Mouse (Mus musculus) MEL (cell line): Measurements from ENCODE around the gene Gm38392. TPM values are rescaled to one million over a fixed set of nuclear protein-coding genes. Genes with fewer than 3 reads are reported as not detected.

ENCODE experiments used
- DNase-seq: peaks from one replicate; pipeline ENCODE4 v3.0.0; 2011; ENCODE audit warnings: low read depth, low spot score
- H3K27ac ChIP-seq: 2 replicates; pipeline ENCODE4 v1.5.1; 2012; ENCODE audit warnings: low read depth, mild to moderate bottlenecking, control low read depth, low read length, moderate library complexity; ENCODE audit not compliant: control insufficient read depth
- H3K27me3 ChIP-seq, 2 experiments: fragments of 150-350 bp in 1 of 2; sonication (generic) in 1 of 2; 2 replicates each; pipeline ENCODE4 v1.6.1; 2012; ENCODE audit warnings: low read length in 2 of 2, mild to moderate bottlenecking in 2 of 2, improper control_type of control experiment in 1 of 2, moderate library complexity in 1 of 2; ENCODE audit not compliant: insufficient read depth in 2 of 2, control insufficient read depth in 1 of 2
- H3K36me3 ChIP-seq, 2 experiments: 2 replicates each; pipeline ENCODE4 v1.6.1; 2012 to 2014; ENCODE audit warnings: low read length in 2 of 2, improper control_type of control experiment in 1 of 2, inconsistent platforms in 1 of 2, mild to moderate bottlenecking in 1 of 2; ENCODE audit not compliant: insufficient read depth in 2 of 2, control insufficient read depth in 1 of 2
- H3K4me1 ChIP-seq, 2 experiments: fragments of 150-350 bp in 1 of 2; sonication (generic) in 1 of 2; 2 replicates each; pipeline ENCODE4 v1.6.1; 2012; ENCODE audit warnings: low read length in 2 of 2, improper control_type of control experiment in 1 of 2, mild to moderate bottlenecking in 1 of 2; ENCODE audit not compliant: insufficient read depth in 2 of 2, control insufficient read depth in 1 of 2
- H3K4me3 ChIP-seq, 2 experiments: fragments of 150-350 bp in 1 of 2; sonication (generic) in 1 of 2; 2 replicates each; pipeline ENCODE4 v1.5.1; 2012; ENCODE audit warnings: low read depth in 2 of 2, low read length in 2 of 2, mild to moderate bottlenecking in 2 of 2, moderate library complexity in 2 of 2, control low read depth in 1 of 2, improper control_type of control experiment in 1 of 2; ENCODE audit not compliant: control insufficient read depth in 1 of 2, insufficient read depth in 1 of 2
- H3K79me2 ChIP-seq: 2 replicates; pipeline ENCODE4 v1.6.1; 2012; ENCODE audit warnings: mild to moderate bottlenecking, low read length, moderate library complexity; ENCODE audit not compliant: control insufficient read depth, poor library complexity, insufficient read depth
- H3K9ac ChIP-seq: 2 replicates; pipeline ENCODE4 v1.6.1; 2012; ENCODE audit warnings: low read depth, mild to moderate bottlenecking, control low read depth, low read length, moderate library complexity; ENCODE audit not compliant: control insufficient read depth, poor library complexity, severe bottlenecking
- H3K9me3 ChIP-seq: fragments of 150-350 bp; sonication (generic); replicated peaks from 2 replicates; pipeline ENCODE4 v1.6.1; 2012; ENCODE audit warnings: mild to moderate bottlenecking, low read length, improper control_type of control experiment, moderate library complexity; ENCODE audit not compliant: insufficient read depth
- CHD1 ChIP-seq: IDR thresholded peaks from 2 replicates; pipeline ENCODE4 v1.6.1; 2012; ENCODE audit warnings: low read depth, mild to moderate bottlenecking, inconsistent platforms, low read length, improper control_type of control experiment
- CTCF ChIP-seq, 3 experiments: IDR thresholded peaks in 2 of 3; conservative IDR thresholded peaks in 1 of 3; 2 replicates each; pipeline ENCODE4 v1.5.1; 2011 to 2012; ENCODE audit warnings: low read length in 3 of 3, low read depth in 2 of 3, mild to moderate bottlenecking in 2 of 3, improper control_type of control experiment in 1 of 3, inconsistent platforms in 1 of 3, mixed read lengths in 1 of 3, moderate library complexity in 1 of 3; ENCODE audit not compliant: control insufficient read depth in 1 of 3, insufficient read depth in 1 of 3, poor library complexity in 1 of 3, severe bottlenecking in 1 of 3
- E2F4 ChIP-seq: IDR thresholded peaks from 2 replicates; pipeline ENCODE4 v1.6.1; 2011; ENCODE audit warnings: low read depth, low read length, improper control_type of control experiment, borderline replicate concordance
- EP300 ChIP-seq, 2 experiments: IDR thresholded peaks; 2 replicates each; pipeline ENCODE4 v1.6.1; 2011; ENCODE audit warnings: improper control_type of control experiment in 2 of 2, low read length in 2 of 2, low read depth in 1 of 2, mild to moderate bottlenecking in 1 of 2
- ETS1 ChIP-seq: IDR thresholded peaks from 2 replicates; pipeline ENCODE4 v1.6.1; 2012; ENCODE audit warnings: low read depth, mild to moderate bottlenecking, inconsistent platforms, low read length, improper control_type of control experiment, moderate library complexity
- GABPA ChIP-seq: IDR thresholded peaks from 2 replicates; pipeline ENCODE4 v1.6.1; 2012; ENCODE audit warnings: low read depth, mild to moderate bottlenecking, inconsistent platforms, low read length, improper control_type of control experiment, moderate library complexity
- GATA1 ChIP-seq: IDR thresholded peaks from 2 replicates; pipeline ENCODE4 v1.6.1; 2011; ENCODE audit warnings: low read depth, low read length, improper control_type of control experiment
- HCFC1 ChIP-seq: IDR thresholded peaks from 2 replicates; pipeline ENCODE4 v1.6.1; 2012; ENCODE audit warnings: low read depth, mild to moderate bottlenecking, inconsistent platforms, low read length, improper control_type of control experiment, moderate library complexity
- JUND ChIP-seq: IDR thresholded peaks from 2 replicates; pipeline ENCODE4 v1.6.1; 2011; ENCODE audit warnings: low read depth, mild to moderate bottlenecking, improper control_type of control experiment, low read length
- MAFK ChIP-seq: IDR thresholded peaks from 2 replicates; pipeline ENCODE4 v1.6.1; 2011; ENCODE audit warnings: low read depth, mild to moderate bottlenecking, low read length, improper control_type of control experiment, borderline replicate concordance
- MAX ChIP-seq: IDR thresholded peaks from 2 replicates; pipeline ENCODE4 v1.6.1; 2011; ENCODE audit warnings: low read length, improper control_type of control experiment
- MAZ ChIP-seq: IDR thresholded peaks from 2 replicates; pipeline ENCODE4 v1.6.1; 2012; ENCODE audit warnings: low read depth, mild to moderate bottlenecking, inconsistent platforms, low read length, improper control_type of control experiment
- MXI1 ChIP-seq: IDR thresholded peaks from 2 replicates; pipeline ENCODE4 v1.6.1; 2011; ENCODE audit warnings: mild to moderate bottlenecking, low read depth, low read length, improper control_type of control experiment
- MYB ChIP-seq: IDR thresholded peaks from 2 replicates; pipeline ENCODE4 v1.6.1; 2011; ENCODE audit warnings: mild to moderate bottlenecking, low read depth, low read length, improper control_type of control experiment
- MYC ChIP-seq: IDR thresholded peaks from 2 replicates; pipeline ENCODE4 v1.6.1; 2011; ENCODE audit warnings: low read depth, mild to moderate bottlenecking, low read length, improper control_type of control experiment, moderate library complexity
- NELFE ChIP-seq: IDR thresholded peaks from 2 replicates; pipeline ENCODE4 v1.6.1; 2011; ENCODE audit warnings: low read depth, low read length, improper control_type of control experiment
- POLR2AphosphoS2 ChIP-seq: IDR thresholded peaks from 2 replicates; pipeline ENCODE4 v1.6.1; 2011; ENCODE audit warnings: low read length, improper control_type of control experiment
- RCOR1 ChIP-seq: IDR thresholded peaks from 2 replicates; pipeline ENCODE4 v1.6.1; 2012; ENCODE audit warnings: low read depth, mild to moderate bottlenecking, inconsistent platforms, low read length, improper control_type of control experiment
- SIN3A ChIP-seq: IDR thresholded peaks from 2 replicates; pipeline ENCODE4 v1.6.1; 2012; ENCODE audit warnings: low read length, improper control_type of control experiment, inconsistent platforms
- SMC3 ChIP-seq: IDR thresholded peaks from 2 replicates; pipeline ENCODE4 v1.6.1; 2011; ENCODE audit warnings: low read depth, low read length, improper control_type of control experiment
- TAL1 ChIP-seq: IDR thresholded peaks from 2 replicates; pipeline ENCODE4 v1.6.1; 2012; ENCODE audit warnings: mild to moderate bottlenecking, inconsistent platforms, low read length, moderate library complexity, mixed read lengths
- TCF12 ChIP-seq: IDR thresholded peaks from 2 replicates; pipeline ENCODE4 v1.6.1; 2014; ENCODE audit warnings: low read depth, mild to moderate bottlenecking, inconsistent platforms, low read length, improper control_type of control experiment, moderate library complexity
- USF1 ChIP-seq: IDR thresholded peaks from 2 replicates; pipeline ENCODE4 v1.6.1; 2014; ENCODE audit warnings: low read depth, mild to moderate bottlenecking, inconsistent platforms, low read length, improper control_type of control experiment, moderate library complexity
- ZKSCAN1 ChIP-seq: IDR thresholded peaks from 2 replicates; pipeline ENCODE4 v1.6.1; 2012; ENCODE audit warnings: low read depth, mild to moderate bottlenecking, inconsistent platforms, low read length, improper control_type of control experiment, moderate library complexity
- ZNF384 ChIP-seq: IDR thresholded peaks from 2 replicates; pipeline ENCODE4 v1.6.1; 2012; ENCODE audit warnings: low read depth, mild to moderate bottlenecking, inconsistent platforms, low read length, improper control_type of control experiment
- polyA plus RNA-seq, 2 experiments: library from polyadenylated mRNA; stranded (reverse) in 1 of 2; unstranded in 1 of 2; fragments of >175 nt in 1 of 2; fragments of >200 nt in 1 of 2; gene quantifications; 2 replicates each; pipeline versions ENCODE4 v1.2.1 to v1.2.4; 2012; ENCODE audit warnings: low replicate concordance in 2 of 2, low read depth in 1 of 2; ENCODE audit not compliant: insufficient read length in 2 of 2, insufficient read depth in 1 of 2, missing spikeins in 1 of 2
- total RNA-seq: library from RNA; depleted of rRNA; stranded (reverse); fragments of 300-350 nt; gene quantifications from 2 replicates; pipeline ENCODE4 v1.2.3, GENCODE M21; 2012

The Gm38392 gene
- total and polyA plus RNA-seq, 3 experiments: 0.69 to 0.84 TPM; not detected in 1

DNA sequence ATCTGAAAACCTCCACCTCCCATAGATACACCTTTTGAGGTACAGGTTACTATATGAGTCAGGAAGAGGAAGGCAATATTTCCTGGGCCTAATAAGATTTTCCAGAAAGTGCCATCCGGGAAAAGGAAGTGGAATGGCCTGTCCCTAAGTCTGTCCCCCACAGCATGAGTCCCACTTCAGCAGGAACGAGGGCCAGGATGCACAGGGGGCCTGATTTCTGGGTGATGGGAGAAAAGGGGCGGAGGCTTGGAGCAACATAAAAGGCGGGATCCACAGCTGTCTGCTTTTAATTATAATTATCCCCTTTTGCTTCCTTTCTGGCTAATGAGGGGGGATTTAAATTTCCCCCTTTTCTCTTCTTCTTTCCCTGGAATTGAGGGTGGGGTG, 81.8 kb downstream of the Gm38392 start:
- DNase-seq: no peak
- H3K9me3 ChIP-seq: no peaks in the 10 kb centered on the region
- H3K4me1 ChIP-seq: peaks cover 0 to 3% of the 10 kb centered on the region in 2 experiments; a peak in 3 of 4 replicates
- no peak overlapping the region for H3K4me3 ChIP-seq
- no peaks in the 10 kb centered on the region; a peak in 1 of 4 replicates for H3K36me3 ChIP-seq
- H3K79me2 ChIP-seq: no peaks in the 10 kb centered on the region
- TF ChIP-seq MXI1 (no peak), SMC3 (no peak), RCOR1 (no peak), EP300 (IDR thresholded peaks at IDR 0.05; ENCODE audit: low read depth in 1 of 2, low read length in 2 of 2) (no peak), MAX (no peak), TAL1 (no peak), MYB (no peak), ZNF384 (no peak), SIN3A (no peak)
- no peak overlapping the region for H3K9ac ChIP-seq
- H3K27ac ChIP-seq: no peak overlapping the region
- peaks cover 3 to 18% of the 10 kb centered on the region in 2 experiments for H3K27me3 ChIP-seq

DNA sequence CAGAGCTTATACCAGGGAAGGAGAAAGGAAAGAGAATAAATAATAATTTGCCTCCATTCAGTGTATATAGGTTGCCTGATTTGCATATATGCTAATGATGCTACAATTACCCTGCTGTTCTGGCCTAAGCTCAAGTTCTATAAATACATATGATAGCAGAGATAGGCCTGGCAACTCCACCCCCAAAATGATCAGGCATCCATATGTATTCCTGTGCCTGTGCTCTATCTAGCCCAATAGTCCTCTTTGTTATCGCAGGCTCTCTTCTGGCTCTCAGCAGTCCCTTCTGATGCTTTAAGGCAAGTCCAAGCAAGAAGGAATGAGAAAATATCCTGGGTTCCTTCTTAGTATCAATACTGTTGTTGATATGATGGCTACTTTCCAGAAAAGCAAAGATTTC, 82.3 kb downstream of the Gm38392 start:
- Histone ChIP-seq H3K9ac (no peak overlapping the region), H3K79me2 (no peaks in the 10 kb centered on the region), H3K27ac (no peak overlapping the region), H3K27me3 (peaks cover 3 to 18% of the 10 kb centered on the region in 2 experiments), H3K4me1 (peaks cover 0 to 3% of the 10 kb centered on the region in 2 experiments; a peak in 3 of 4 replicates), H3K9me3 (no peaks in the 10 kb centered on the region), H3K4me3 (no peak overlapping the region), H3K36me3 (no peaks in the 10 kb centered on the region; a peak in 1 of 4 replicates)
- DNase-seq: no peak
- no peak for TF ChIP-seq NELFE
- no peak for TF ChIP-seq HCFC1
- TF ChIP-seq JUND: no peak
- TF ChIP-seq POLR2AphosphoS2: no peak
- TF ChIP-seq CTCF (IDR thresholded peaks at IDR 0.05 in 2 of 3, conservative IDR thresholded peaks at IDR 0.05 in 1 of 3; ENCODE audit: control insufficient read depth in 1 of 3, insufficient read depth in 1 of 3, low read depth in 2 of 3, low read length in 3 of 3, poor library complexity in 1 of 3, severe bottlenecking in 1 of 3): no peak
- no peak for TF ChIP-seq MAZ
- no peak for TF ChIP-seq ZKSCAN1
- no peak for TF ChIP-seq CHD1
- no peak for TF ChIP-seq TCF12
- no peak for TF ChIP-seq MAX
- no peak for TF ChIP-seq ETS1
- TF ChIP-seq MYC: no peak
- TF ChIP-seq E2F4: no peak
- TF ChIP-seq EP300 (IDR thresholded peaks at IDR 0.05; ENCODE audit: low read depth in 1 of 2, low read length in 2 of 2): no peak
- no peak for TF ChIP-seq GATA1
- TF ChIP-seq GABPA: no peak
- TF ChIP-seq MAFK: no peak
- no peak for TF ChIP-seq USF1
